Mouse (Mus musculus): ENCODE measurements at regions not wholly inside any gene's neighbourhood (a gene's known extent, or its start where the extent isn't known, plus 50 kb on each side); places are given as distances from the start of the nearest gene placed in this dataset.
A peak's percentile ranks its signal among the peaks of the same experiment; 100 is the strongest.

GRCm38 (mm10) chr2:114774278-114774677 is 119.5 kb upstream of the Dph6 start:
- peaks cover 4% of the 10 kb centered on the region for H3K4me1 ChIP-seq (ENCODE audit: control insufficient read depth, insufficient read depth, low read length)
- H3K4me3 ChIP-seq, result no peak overlapping the region
- no peak overlapping the region for H3K27ac ChIP-seq
- 70% methylated on average over 3 of the region's 3 CpGs for WGBS
- no peaks in the 10 kb centered on the region for H3K36me3 ChIP-seq (ENCODE audit: control insufficient read depth, insufficient read depth, low read length)
- no peaks in the 10 kb centered on the region for H3K79me2 ChIP-seq (replicated peaks; ENCODE audit: control insufficient read depth, insufficient read depth, low read length)
- H3K27me3 ChIP-seq (ENCODE audit: control insufficient read depth, insufficient read depth, low read length), result no peaks in the 10 kb centered on the region
- intact Hi-C loops (cut with DNase I), result no loop called here
- no peak for DNase-seq
- TF ChIP-seq CTCF (IDR thresholded peaks at IDR 0.05) (no peak), EP300 (IDR thresholded peaks at IDR 0.05; ENCODE audit: insufficient read depth, low read depth, low read length) (no peak), POLR2A (IDR thresholded peaks at IDR 0.05; ENCODE audit: insufficient read depth, low read depth, low read length) (no peak)
- no peak overlapping the region for H3K9ac ChIP-seq (ENCODE audit: low read depth, low read length)

GRCm38 (mm10) chr2:114775532-114775931 is 120.8 kb upstream of the Dph6 start:
- Histone ChIP-seq H3K4me3 (no peak overlapping the region), H3K27me3 (ENCODE audit: control insufficient read depth, insufficient read depth, low read length) (no peaks in the 10 kb centered on the region), H3K27ac (no peak overlapping the region; the same call in 1 of the 2 replicates), H3K79me2 (replicated peaks; ENCODE audit: control insufficient read depth, insufficient read depth, low read length) (no peaks in the 10 kb centered on the region), H3K9ac (ENCODE audit: low read depth, low read length) (no peak overlapping the region), H3K36me3 (ENCODE audit: control insufficient read depth, insufficient read depth, low read length) (no peaks in the 10 kb centered on the region), H3K4me1 (ENCODE audit: control insufficient read depth, insufficient read depth, low read length) (peaks cover 4% of the 10 kb centered on the region)
- DNase-seq, result no peak
- WGBS, result 36% methylated on average over 2 of the region's 2 CpGs
- TF ChIP-seq CTCF (IDR thresholded peaks at IDR 0.05), result no peak
- no peak for TF ChIP-seq EP300 (IDR thresholded peaks at IDR 0.05; ENCODE audit: insufficient read depth, low read depth, low read length)
- TF ChIP-seq POLR2A (IDR thresholded peaks at IDR 0.05; ENCODE audit: insufficient read depth, low read depth, low read length), result no peak
- intact Hi-C loops (cut with DNase I), result no loop called here

DNA sequence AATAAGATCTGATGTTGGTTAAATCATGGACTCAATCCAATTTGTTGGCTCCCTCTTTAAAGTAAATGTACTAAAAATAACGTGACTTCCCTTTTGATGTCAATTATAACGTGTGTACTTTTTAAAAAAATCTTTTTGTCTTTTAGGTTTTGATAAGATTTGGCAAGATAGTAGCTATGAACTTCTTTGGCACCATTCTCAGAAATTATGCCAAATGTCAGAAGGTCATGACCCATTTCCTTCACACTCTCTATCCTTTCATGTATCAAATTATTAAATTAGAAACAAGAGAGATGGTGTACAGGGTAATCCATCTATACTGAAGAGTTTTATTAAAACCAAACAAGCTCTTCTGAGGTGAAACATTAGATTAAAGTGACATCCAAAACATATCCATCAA is 121.4 kb upstream of the Dph6 start:
- H3K79me2 ChIP-seq (replicated peaks; ENCODE audit: control insufficient read depth, insufficient read depth, low read length), result no peaks in the 10 kb centered on the region
- no peaks in the 10 kb centered on the region for H3K27me3 ChIP-seq (ENCODE audit: control insufficient read depth, insufficient read depth, low read length)
- no peak overlapping the region for H3K27ac ChIP-seq
- TF ChIP-seq POLR2A (IDR thresholded peaks at IDR 0.05; ENCODE audit: insufficient read depth, low read depth, low read length) (no peak), EP300 (IDR thresholded peaks at IDR 0.05; ENCODE audit: insufficient read depth, low read depth, low read length) (no peak), CTCF (IDR thresholded peaks at IDR 0.05) (no peak)
- WGBS, result 23% methylated on average over 2 of the region's 2 CpGs
- H3K4me1 ChIP-seq (ENCODE audit: control insufficient read depth, insufficient read depth, low read length), result peaks cover 4% of the 10 kb centered on the region
- intact Hi-C loops (cut with DNase I), result no loop called here
- no peak overlapping the region for H3K4me3 ChIP-seq
- H3K36me3 ChIP-seq (ENCODE audit: control insufficient read depth, insufficient read depth, low read length), result no peaks in the 10 kb centered on the region
- H3K9ac ChIP-seq (ENCODE audit: low read depth, low read length), result no peak overlapping the region
- DNase-seq, result no peak

GRCm38 (mm10) chr2:114782450-114782849 is 127.7 kb upstream of the Dph6 start:
- Histone ChIP-seq H3K9ac (ENCODE audit: low read depth, low read length) (no peak overlapping the region), H3K4me1 (ENCODE audit: control insufficient read depth, insufficient read depth, low read length) (peaks cover 4% of the 10 kb centered on the region), H3K79me2 (replicated peaks; ENCODE audit: control insufficient read depth, insufficient read depth, low read length) (no peaks in the 10 kb centered on the region), H3K36me3 (ENCODE audit: control insufficient read depth, insufficient read depth, low read length) (no peaks in the 10 kb centered on the region), H3K4me3 (no peak overlapping the region), H3K27me3 (ENCODE audit: control insufficient read depth, insufficient read depth, low read length) (0 out of 2 replicates have a peak, but pooled peaks cover 2% of the 10 kb centered on the region), H3K27ac (peak overlapping the region; percentile 23; the same call in 1 of the 2 replicates)
- 35% methylated on average over 6 of the region's 6 CpGs for WGBS
- DNase-seq, result peak in 1 of 2 experiments; percentile 9
- no peak for TF ChIP-seq CTCF (IDR thresholded peaks at IDR 0.05)
- no peak for TF ChIP-seq EP300 (IDR thresholded peaks at IDR 0.05; ENCODE audit: insufficient read depth, low read depth, low read length)
- no peak for TF ChIP-seq POLR2A (IDR thresholded peaks at IDR 0.05; ENCODE audit: insufficient read depth, low read depth, low read length)
- intact Hi-C loops (cut with DNase I), result no loop called here

- Histone ChIP-seq H3K9ac (ENCODE audit: low read depth, low read length) (no peak overlapping the region), H3K27ac (no peak overlapping the region), H3K27me3 (ENCODE audit: control insufficient read depth, insufficient read depth, low read length) (0 out of 2 replicates have a peak, but pooled peaks cover 2% of the 10 kb centered on the region), H3K4me1 (ENCODE audit: control insufficient read depth, insufficient read depth, low read length) (peaks cover 4% of the 10 kb centered on the region), H3K4me3 (no peak overlapping the region), H3K79me2 (replicated peaks; ENCODE audit: control insufficient read depth, insufficient read depth, low read length) (no peaks in the 10 kb centered on the region), H3K36me3 (ENCODE audit: control insufficient read depth, insufficient read depth, low read length) (no peaks in the 10 kb centered on the region)
- no peak for TF ChIP-seq POLR2A (IDR thresholded peaks at IDR 0.05; ENCODE audit: insufficient read depth, low read depth, low read length)
- no peak for TF ChIP-seq CTCF (IDR thresholded peaks at IDR 0.05)
- TF ChIP-seq EP300 (IDR thresholded peaks at IDR 0.05; ENCODE audit: insufficient read depth, low read depth, low read length), result no peak
- DNase-seq, result no peak
- intact Hi-C loops (cut with DNase I), result no loop called here
Measured at GRCm38 (mm10) chr2:114784191-114784590, 129.4 kb upstream of the Dph6 start.

GRCm38 (mm10) chr2:114788251-114788650 is 133.5 kb upstream of the Dph6 start:
- no peaks in the 10 kb centered on the region for H3K4me1 ChIP-seq (ENCODE audit: control insufficient read depth, insufficient read depth, low read length)
- WGBS, result 90% methylated on average over 3 of the region's 3 CpGs
- no peak overlapping the region for H3K27ac ChIP-seq
- intact Hi-C loops (cut with DNase I), result no loop called here
- no peak for TF ChIP-seq EP300 (IDR thresholded peaks at IDR 0.05; ENCODE audit: insufficient read depth, low read depth, low read length)
- no peak for TF ChIP-seq CTCF (IDR thresholded peaks at IDR 0.05)
- no peak for TF ChIP-seq POLR2A (IDR thresholded peaks at IDR 0.05; ENCODE audit: insufficient read depth, low read depth, low read length)
- no peaks in the 10 kb centered on the region for H3K36me3 ChIP-seq (ENCODE audit: control insufficient read depth, insufficient read depth, low read length)
- DNase-seq, result no peak
- H3K4me3 ChIP-seq, result no peak overlapping the region
- H3K79me2 ChIP-seq (replicated peaks; ENCODE audit: control insufficient read depth, insufficient read depth, low read length), result no peaks in the 10 kb centered on the region
- 0 out of 2 replicates have a peak, but pooled peaks cover 2% of the 10 kb centered on the region for H3K27me3 ChIP-seq (ENCODE audit: control insufficient read depth, insufficient read depth, low read length)
- no peak overlapping the region for H3K9ac ChIP-seq (ENCODE audit: low read depth, low read length)

Data from heart, adult 2 months (tissue).